Mouse (Mus musculus): ENCODE measurements around the gene Slc35b3.

Slc35b3 gene

DNA sequence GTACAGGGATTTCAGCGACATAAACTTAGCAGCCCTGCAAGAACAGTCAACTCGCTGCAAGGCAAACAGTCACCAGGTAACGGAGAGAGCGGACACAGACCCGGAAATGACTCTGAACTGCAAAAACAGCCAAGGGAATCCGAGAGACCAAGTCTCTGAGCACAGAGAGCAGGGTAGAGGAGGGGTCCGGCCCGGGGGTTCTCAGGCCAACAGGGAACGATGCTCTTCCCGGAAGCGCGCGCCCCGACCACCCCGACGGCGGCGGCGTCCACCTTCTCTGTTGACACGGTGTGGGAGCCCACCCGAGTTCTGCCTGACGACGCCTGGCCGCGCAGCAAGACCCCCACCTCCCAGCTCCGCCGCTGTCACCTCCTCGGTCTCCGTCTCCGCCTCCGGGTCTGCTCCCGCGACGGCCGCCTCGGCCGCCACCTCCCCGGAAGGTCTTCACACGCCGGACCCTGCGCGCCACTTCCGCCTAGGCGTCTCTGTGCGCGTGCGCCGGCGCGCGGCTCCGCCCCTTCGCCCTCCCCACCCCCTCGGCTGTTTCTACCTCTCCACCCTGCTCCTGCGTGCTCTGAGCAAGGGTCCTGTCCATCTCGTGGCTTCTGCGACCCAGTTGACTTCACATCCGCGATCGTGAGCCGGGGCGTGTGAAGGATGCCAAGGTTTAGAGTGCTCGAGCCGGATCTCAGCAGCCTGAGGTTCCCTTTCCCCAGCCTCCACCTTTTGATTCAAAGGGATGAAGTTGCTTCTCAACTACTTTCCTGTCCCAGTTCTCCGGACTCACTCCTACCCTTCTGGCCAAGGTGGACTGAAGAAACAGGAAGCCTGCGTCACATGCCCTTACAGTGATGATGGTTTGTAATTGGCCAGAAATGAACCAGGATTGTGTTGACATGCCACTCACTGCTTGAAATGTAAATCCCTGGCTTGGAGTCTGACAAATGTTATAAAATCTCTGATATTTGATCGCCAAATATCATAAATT is at the start of gene Slc35b3:
Slc35b3 (minus strand) TSS at position 813 of the 988 bp plus-strand sequence.
- DNase-seq, result peak; percentile 77

DNA sequence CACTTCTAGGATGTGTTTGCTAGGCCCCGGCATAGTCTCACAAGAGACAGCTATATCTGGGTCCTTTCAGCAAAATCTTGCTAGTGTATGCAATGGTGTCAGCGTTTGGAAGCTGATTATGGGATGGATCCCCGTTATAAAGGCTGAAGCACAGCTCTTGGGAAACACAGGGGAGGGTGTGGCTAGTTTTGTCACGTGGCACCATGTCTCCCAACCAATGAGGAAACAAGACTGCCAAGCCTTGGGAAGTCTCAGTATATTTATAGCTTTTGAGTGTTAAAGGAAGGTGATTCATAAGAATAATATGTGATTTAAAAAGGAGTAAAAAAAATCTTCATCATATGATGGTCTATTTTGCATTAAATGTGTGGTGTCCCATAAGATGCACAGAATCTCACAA is 49.6 kb upstream of the Slc35b3 start:
- DNase-seq, result no peak

DNA sequence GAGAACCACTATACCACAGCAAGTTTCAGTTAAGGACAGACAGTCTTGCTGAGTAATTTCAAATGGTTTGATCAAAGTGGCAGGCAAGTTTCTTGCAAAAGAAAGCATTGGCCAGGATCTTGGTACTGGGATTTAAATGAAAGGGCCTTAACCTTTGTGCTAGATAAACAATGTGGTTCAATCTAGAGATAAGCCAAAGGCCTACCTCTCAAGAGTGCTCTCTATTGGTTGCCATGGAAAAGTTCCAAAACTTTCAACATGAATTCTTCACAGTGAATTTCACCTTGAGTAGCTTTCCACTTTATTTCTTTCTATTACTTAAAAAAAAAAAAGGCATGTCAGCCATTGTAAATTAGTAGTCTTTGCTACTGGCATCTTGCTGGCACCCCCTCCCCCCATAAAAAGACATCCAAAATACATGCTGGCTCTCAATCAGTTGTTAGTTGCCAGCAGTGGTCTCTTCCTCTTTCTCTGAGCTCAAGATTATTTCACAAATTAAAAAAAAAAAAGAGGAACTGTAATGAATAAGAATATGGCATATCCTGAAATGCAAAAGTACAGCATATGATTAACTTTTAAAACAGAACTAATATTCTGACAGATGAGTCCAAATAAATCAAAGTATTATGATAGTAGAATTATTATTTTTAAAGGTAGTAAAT is 42.6 kb upstream of the Slc35b3 start:
- no peak for DNase-seq

DNA sequence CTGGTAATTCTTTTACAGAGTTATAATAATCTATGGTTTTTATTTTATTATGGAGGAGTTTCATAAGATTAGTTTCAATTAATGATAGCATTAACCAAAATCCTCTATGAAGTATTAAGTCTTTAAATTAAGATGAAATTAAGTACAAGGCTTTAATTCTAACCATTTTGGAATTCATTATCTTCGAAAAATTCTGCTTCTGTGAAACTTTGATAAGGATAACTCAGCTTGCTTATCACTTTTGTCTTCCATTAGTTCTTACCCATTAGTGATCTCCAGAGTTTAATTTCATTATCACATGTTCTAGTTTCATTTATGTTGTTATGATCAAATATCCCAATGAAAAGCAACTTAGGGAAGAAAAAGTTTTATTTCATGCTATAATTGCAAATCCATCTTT is 41.7 kb upstream of the Slc35b3 start:
- DNase-seq, result no peak

DNA sequence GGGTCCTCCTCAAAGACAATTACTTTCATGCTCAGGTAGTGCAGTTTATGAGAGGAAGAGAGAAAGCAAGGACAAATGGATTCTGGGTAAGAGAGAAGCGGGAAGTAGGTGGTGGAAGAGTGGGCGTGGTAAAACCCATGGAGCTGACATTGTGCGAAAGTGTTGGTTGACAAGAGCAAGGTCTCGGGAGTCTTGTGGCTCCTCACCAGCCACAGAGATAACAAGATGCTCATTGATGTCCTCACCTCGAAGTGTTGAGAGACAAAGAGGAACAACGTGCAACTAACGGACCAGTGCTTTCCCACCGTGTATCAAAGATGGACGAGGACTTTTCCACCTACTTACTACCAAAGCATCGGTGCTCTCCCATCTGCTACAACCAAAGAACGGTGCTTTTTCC is 40.8 kb upstream of the Slc35b3 start:
- DNase-seq, result no peak

DNA sequence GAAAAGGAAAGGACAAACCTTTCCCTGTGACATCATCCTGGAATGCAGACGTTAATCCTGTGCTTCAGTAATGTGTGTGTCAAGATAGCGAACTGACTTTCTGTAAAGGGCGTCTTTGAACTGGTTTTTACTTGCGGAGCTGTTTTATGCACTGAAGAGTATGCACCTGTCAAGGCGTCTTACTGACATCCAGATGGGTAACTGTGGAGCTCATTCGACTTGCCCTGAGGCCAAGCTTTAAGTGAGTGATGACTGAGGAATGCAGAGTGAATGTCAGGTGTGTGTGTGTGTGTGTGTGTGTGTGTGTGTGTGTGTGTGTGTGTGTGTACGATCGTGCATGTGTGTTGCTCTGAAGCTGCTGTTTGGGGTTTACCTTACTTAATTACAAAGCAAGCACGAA is 38.3 kb upstream of the Slc35b3 start:
- no peak for DNase-seq

DNA sequence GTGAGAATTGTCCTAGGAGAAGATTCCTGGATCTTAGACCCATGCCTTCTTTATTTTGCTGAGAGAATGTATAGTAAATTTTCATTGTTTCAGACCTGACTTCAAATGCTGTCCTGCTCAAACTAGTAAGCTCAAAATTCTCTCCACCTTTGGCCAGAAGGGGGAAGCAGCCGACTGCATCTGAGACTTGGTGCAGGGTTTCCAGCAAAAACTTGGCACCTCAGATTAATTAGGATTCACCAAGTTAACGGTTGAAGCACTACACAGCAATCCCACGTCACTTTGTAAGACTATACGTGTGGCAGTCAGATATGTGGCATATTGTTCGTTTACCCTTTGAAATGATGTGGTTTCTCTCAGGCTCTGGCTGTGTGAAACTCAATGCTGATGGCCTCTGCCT is 31.9 kb upstream of the Slc35b3 start:
- peak; percentile 28 for DNase-seq

DNA sequence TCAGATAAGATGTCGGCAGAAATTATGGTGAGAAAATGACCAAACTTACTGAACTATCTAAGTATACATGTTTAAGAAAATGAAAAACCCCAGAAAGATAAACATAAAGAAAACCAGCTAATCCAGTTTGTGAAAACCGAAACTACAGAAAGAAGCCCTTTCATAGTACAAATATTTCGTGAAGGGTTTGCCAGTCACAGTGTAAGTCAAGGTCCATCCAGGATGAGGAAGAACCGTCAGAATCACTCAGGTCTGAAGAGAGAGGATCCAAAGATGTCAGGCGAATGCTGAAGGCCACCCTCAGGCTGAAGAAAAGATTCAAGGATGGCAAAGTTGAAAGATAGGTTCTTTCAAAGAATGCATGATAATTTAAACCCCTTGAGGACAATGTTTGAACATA is 23.1 kb upstream of the Slc35b3 start:
- DNase-seq, result no peak

DNA sequence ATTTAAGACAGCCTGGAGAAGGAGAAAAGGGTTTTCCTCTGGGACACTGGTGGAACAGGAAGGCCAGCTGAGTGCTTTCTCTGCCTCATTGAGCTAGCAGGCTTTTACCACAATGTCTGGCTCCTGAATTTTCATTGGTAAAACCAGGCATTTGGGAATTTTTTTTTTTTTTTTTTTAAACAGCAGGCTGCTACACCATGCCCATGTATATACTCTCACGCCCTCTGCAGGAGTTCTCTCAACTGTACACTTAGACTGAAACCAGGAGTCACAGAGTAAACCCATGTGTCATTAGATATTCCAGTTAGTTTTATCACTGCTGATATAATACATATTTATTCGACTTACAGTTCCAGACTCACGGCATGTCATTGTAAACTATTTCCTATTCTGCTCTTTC is 20.2 kb upstream of the Slc35b3 start:
- no peak for DNase-seq

DNA sequence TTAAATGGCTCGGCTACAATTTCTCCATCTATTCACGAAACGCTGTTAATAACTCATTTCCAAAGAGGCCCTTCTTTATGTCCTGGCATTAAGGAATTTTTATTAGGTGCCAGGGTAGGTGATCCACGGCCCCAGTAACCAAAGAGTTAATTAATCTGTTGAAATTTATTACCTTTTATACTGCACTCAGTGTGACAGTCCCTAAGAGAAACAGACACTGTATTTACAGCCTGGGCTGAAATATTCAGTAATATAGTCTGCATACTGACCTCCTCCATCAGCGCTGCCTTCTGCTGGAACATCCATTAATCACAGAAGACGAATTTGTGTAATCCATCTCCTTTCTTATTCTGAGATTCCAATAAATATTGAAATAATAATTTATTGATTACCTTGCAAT is 16.3 kb upstream of the Slc35b3 start:
- no peak for DNase-seq

DNA sequence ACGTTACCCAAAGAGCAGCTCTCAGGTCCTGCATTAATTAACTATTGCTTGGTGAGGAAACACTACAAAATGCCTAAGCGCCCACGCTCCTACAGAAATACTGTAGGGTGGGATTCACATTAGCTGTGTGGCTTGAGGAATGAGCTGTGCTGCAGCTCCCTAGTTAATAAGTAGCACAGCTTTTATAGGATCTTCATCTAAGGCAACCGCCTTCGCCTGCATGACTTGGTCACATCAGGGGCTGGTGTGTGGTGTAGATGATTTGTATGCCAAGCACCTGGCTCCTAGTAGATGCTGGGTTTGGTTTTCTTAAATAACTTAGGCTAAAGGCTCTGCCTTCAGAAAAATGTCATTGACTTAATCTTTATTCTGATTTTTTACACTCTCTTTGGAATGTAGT is 15.2 kb upstream of the Slc35b3 start:
- DNase-seq, result no peak

DNA sequence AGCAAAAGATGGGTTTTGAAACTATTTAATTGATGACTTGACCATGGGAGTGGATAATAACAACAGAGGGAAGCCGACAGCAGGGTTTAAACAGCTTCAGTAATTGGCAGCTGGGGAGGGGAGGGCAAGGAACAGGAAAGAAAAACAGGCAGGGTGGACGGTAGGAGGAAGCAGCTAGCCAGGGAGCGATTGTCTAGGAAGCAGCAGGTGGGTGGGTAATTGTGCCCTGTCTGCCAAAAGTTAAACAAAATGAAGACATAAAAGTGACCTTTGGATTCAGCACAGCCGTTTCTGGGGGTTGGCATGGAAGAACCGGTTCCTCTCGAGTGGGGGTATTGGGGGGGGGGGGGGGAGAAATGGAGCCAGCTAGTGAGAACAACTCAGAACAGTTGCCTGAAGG is 11.9 kb upstream of the Slc35b3 start:
- DNase-seq, result no peak

DNA sequence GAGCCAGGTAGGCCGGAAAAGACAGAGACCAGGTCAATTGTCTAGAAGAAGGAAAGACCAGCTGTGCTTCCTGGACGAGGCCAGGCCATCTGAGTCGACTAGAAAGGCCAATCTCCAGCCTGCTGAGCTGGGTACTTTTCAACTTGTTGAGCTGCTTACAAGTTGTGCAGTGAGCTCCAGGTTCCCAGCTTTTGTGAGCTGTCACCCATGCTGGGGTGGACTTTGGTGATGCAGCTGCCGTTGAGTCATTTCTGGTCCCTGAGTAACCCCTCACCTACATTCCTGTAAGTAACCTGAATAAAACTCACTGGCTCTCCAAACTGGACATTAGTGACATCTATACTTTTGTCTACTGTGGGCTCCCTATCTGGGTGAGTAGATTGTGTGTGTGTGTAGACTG is 10.4 kb upstream of the Slc35b3 start:
- DNase-seq, result no peak

DNA sequence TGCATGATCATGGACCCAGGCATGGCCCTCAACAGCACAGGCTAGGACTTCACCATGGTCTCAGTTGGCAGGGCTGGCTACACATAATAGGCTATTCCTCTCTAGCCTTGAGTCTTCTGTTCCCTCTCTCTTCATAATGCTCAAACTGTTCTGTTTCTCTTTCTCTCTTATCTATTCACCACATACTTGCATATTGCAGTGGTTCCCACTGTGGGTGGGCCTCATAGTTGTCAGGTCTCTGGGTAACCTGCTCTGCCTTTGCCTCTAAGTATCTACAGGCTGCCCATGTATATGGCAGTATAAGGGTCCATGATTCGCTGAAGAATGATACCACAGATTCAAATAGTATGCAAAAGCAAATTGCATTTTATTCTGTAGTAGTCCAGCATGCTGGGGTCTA is 6.8 kb upstream of the Slc35b3 start:
- no peak for DNase-seq

DNA sequence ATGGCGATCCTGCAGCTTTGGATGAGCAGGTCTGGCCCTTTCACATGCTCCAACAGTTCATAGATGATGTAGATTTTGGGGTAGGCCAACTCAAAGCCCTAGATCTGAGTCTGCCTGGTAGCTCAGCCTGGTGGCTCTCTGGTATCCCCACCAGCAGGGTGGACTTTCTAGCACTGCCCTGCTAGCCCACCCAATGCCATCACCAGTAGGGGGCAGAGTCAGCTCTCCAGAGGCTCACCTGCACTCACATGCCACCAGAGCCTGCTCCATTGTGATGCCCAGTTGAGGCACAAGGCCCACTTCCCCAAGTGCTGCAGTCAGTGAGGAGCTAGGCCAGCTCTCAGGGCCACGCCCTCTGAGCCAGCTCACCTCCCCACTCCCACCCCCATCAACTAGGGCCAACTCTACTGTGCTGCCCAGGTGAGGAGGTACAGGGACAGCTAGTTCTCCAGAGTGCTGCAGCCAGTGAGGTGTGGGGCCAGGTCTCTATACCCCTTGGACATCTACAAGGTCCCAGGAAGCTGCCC is 6.3 kb upstream of the Slc35b3 start:
- no peak for DNase-seq

DNA sequence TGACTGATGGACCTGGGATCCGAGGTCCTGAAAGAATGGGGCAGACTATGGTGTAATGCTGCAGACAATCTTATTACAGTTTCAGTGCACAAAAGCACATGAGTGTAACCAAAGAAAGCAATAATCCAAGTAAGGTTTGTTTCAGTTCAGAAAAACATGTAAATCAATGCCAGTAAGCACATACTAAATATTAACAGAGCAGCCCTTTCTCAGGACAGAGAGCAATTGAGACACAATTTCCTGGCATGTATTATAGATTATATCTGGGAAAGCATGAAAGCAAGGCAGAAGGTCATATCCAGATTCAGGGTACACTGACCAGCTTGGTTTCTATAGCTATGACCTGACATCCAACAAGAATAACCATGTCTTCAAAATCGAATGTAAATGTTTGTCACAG is 2.1 kb upstream of the Slc35b3 start:
- DNase-seq, result no peak

DNA sequence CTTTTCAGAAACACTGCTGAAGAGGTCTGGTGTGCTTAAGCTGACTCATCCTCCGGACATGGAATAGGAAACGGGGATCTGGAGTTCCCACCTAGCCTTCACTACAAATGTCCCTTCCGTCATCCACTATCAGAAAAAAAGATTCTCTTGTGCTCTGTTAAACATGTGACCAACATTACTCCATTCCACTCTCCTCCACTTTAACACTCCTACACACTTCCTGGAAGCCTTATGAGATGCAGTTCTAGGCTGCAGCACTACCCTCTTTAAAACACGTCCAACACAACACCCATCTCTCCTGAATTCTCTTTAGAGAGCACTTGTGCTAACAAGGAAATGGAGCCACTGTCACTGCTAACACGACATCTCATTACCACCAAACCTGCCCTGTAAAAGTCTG is 2.6 kb downstream of the Slc35b3 start:
- no peak for DNase-seq

DNA sequence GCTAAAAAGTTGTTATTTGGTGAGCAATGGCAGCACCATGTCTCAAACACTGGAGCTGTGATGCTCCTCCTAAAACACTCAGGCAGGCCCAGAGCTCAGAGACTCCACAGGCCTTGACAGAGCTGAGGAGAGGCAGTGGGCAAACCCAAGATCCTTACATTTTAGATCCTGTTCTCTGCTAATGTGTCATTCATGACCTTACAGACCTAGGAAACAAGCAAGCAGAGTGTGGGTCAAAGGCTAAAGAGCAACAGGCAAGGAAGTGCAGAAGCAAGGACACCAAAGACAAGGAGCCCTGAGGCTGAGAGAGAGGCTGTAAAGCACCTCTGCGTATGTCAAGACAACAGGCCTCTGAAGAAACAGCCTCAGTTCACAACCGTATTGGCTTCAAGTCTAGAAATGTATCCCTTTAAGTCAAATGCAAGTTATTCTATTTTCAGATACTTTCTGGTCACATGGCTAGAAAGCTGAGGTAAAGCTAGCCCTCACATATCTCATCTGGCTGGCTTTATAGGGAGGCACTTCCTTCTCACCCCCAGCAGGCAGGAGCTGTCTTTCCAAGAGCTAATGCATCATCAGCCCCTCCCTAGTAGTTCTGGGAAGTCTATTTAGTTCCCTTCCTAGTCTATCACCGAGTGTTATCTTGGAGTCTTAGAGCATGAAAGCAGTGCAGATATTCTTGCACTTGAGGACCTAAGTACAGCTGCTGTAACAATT is 14.2 kb downstream of the Slc35b3 start:
- DNase-seq, result no peak

DNA sequence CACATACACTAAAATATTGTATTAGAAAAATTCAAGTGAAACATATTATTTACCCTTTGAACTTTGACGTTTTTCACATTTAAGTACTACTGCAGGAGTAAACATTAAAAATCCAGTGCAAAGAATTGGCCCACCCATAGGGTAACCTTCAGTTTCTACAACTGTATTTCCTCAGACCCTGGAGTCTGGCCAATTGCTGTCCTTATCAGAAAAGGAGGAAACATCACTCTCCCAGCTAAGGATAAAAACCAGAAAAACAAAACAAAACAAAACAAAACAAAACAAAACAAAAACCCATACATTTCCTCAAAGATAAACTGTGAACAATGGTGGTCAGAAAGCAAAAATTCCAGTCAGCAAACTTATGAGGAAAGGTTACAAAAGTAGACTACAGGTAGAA is 14.9 kb downstream of the Slc35b3 start:
- DNase-seq, result no peak

DNA sequence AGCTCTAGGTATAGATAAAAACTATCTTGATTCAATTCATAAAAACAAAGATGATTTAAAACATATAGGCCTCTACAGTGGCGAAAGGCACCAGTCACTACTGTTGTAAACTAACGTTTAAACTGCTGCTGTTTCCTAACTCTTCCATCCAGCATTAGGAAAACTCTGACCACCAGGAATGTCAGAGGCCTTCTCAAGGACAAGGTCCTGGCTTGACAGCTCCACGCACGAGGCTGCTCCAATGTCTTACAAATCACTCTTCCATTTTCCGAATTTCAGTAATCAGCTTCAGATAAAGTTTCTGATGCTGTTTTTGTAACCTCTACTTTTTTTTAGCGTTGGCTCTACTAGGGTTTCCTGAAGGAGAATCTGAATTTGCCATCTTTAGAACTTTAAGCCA is 15.7 kb downstream of the Slc35b3 start:
- no peak for DNase-seq

DNA sequence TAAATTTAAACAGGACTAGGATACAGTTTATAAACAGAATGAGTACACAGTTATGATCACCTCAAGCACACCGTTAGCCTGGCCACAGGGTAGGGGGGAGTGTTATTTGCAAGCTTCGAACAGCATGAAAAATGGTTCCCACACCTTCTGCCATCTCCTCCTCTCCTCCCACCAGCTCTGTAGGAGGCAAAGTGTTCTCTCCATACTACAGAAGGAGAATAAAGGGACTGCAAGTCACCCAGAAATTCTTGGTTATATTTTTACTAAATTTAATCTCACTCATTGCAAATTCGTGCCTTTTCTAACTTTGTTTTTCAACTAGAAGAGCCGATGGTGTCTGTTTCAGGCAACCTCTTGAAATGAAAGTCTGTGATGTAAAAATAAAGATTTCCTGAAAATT is 18.9 kb downstream of the Slc35b3 start:
- DNase-seq, result no peak

DNA sequence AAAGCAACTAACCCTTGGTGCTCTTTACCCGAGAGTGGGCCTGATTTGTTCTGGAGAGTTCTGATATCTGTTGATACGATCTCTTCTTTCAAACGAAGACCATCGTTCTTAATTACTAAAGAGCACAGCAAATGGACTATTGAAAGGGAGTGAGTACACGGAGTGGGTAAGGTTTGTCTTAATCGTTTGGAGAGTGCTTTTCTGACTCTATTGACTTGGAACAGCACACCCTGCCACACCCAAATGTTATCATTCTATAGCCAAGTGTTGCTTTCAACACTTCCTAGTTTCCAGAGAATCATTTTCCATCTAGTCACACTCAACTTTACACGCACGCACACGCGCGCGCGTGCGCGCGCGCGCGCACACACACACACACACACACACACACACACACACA is 19.4 kb downstream of the Slc35b3 start:
- DNase-seq, result no peak

DNA sequence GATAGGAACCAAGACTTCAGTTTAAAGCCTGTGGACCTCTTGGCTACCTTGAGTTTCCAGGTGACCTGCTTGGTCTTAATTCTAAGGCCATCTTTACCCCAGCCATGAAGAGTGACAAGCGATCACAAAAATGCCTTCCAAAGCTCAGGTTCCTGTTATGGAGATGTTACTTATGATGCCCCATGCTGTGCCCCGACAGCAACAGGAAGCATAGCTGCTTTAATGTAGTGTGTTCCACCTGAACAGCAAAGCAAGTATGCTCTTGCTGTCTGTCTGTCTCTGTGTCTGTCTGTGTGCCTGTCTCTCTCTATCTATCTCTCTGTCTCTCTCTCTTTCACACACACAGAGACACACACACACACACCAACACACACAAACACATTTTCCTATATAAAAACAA is 22.2 kb downstream of the Slc35b3 start:
- DNase-seq, result no peak
